Mouse (Mus musculus) hindbrain, embryonic 12.5 days (tissue): ENCODE results near the gene Prex1. TPM values are rescaled to one million over a fixed set of nuclear protein-coding genes. Genes with fewer than 3 reads are reported as not detected.
A peak's percentile ranks its signal among the peaks of the same experiment; 100 is the strongest.
"Not testable (repeated sequence)": the region's sequence is repeated elsewhere in the genome, so short reads cannot be mapped to it uniquely, and the experiment has no call there.

Experiments
- ATAC-seq: fragments of 200-750 bp; cut with Nextera tagmentation; 2 replicates; pipeline ENCODE4 v1.8.0; 2017; ENCODE audit warnings: moderate TSS enrichment; ENCODE audit not compliant: low FRiP score
- H3K27ac ChIP-seq: fragments of 300-500 bp; sonication (generic); 2 replicates; pipeline ENCODE4 v1.5.1; 2016; ENCODE audit warnings: mild to moderate bottlenecking
- H3K27me3 ChIP-seq: fragments of 300-500 bp; sonication (generic); 2 replicates; pipeline ENCODE4 v1.6.1; 2016; ENCODE audit warnings: mild to moderate bottlenecking
- H3K36me3 ChIP-seq: fragments of 300-500 bp; sonication (generic); 2 replicates; pipeline ENCODE4 v1.6.1; 2016; ENCODE audit warnings: mild to moderate bottlenecking
- H3K4me1 ChIP-seq: fragments of 300-500 bp; sonication (generic); 2 replicates; pipeline ENCODE4 v1.6.1; 2016
- H3K4me2 ChIP-seq: fragments of 300-500 bp; sonication (generic); replicated peaks from 2 replicates; pipeline ENCODE4 v1.6.1; 2016; ENCODE audit warnings: mild to moderate bottlenecking
- H3K4me3 ChIP-seq: fragments of 300-500 bp; sonication (generic); 2 replicates; pipeline ENCODE4 v1.5.1; 2016; ENCODE audit warnings: mild to moderate bottlenecking
- H3K9ac ChIP-seq: fragments of 300-500 bp; sonication (generic); 2 replicates; pipeline ENCODE4 v1.6.1; 2016; ENCODE audit warnings: mild to moderate bottlenecking, moderate library complexity
- H3K9me3 ChIP-seq: fragments of 300-500 bp; sonication (generic); replicated peaks from 2 replicates; pipeline ENCODE4 v1.6.1; 2016; ENCODE audit warnings: mild to moderate bottlenecking
- WGBS: fragments of 180-500 bp; shearing (Covaris S2); methylation state at CpG from one replicate; pipeline ENCODE4 v1.1.7; 2016; 5-methylcytosine and 5-hydroxymethylcytosine counted together
- polyA plus RNA-seq: library from polyadenylated mRNA; unstranded; fragments of >200 nt; fragmentation: Nextera tagmentation; extraction: Ambion mirVana; gene quantifications from 2 replicates; pipeline ENCODE4 v1.2.1, GENCODE M21; 2016

Prex1 gene
- polyA plus RNA-seq, 1 experiment from 2014 or later: 43.8 TPM

GRCm38 (mm10) chr2:166526204-166526603 lies 187.4 kb downstream of the Prex1 start:
- no peak overlapping the region for H3K27ac ChIP-seq
- ATAC-seq: no peak
- H3K4me2 ChIP-seq: no peak overlapping the region
- peaks cover 5% of the 10 kb centered on the region for H3K9me3 ChIP-seq
- H3K9ac ChIP-seq: no peak overlapping the region
- no peak overlapping the region for H3K4me3 ChIP-seq
- H3K36me3 ChIP-seq: no peaks in the 10 kb centered on the region
- peaks cover 14% of the 10 kb centered on the region; the same call in 1 of the 2 replicates for H3K27me3 ChIP-seq
- 88% methylated on average over 9 of the region's 9 CpGs for WGBS
- H3K4me1 ChIP-seq: peaks cover 12% of the 10 kb centered on the region; the same call in 1 of the 2 replicates

GRCm38 (mm10) chr2:166523156-166523890 lies 190.3 kb downstream of the Prex1 start:
- H3K4me1 ChIP-seq: peaks cover 16% of the 10 kb centered on the region; the same call in 1 of the 2 replicates
- no peak overlapping the region for H3K9ac ChIP-seq
- peaks cover 30% of the 10 kb centered on the region for H3K27me3 ChIP-seq
- H3K36me3 ChIP-seq: no peaks in the 10 kb centered on the region
- H3K27ac ChIP-seq: no peak overlapping the region
- H3K9me3 ChIP-seq: no peaks in the 10 kb centered on the region
- H3K4me3 ChIP-seq: no peak overlapping the region
- no peak overlapping the region for H3K4me2 ChIP-seq
- WGBS: 72% methylated on average over 10 of the region's 10 CpGs
- no peak for ATAC-seq

- H3K27ac ChIP-seq: no peak overlapping the region
- H3K9me3 ChIP-seq: no peaks in the 10 kb centered on the region
- H3K4me3 ChIP-seq: no peak overlapping the region
- H3K36me3 ChIP-seq: no peaks in the 10 kb centered on the region
- peaks cover 18% of the 10 kb centered on the region; the same call in 1 of the 2 replicates for H3K4me1 ChIP-seq
- WGBS: 89% methylated on average over 15 of the region's 15 CpGs
- no peak overlapping the region for H3K9ac ChIP-seq
- peaks cover 33% of the 10 kb centered on the region for H3K27me3 ChIP-seq
- ATAC-seq: no peak
- no peak overlapping the region for H3K4me2 ChIP-seq
Measured at GRCm38 (mm10) chr2:166522612-166523120, 191.0 kb downstream of the Prex1 start.

- Histone ChIP-seq H3K27ac (peak overlapping the region; percentile 23; the same call in 1 of the 2 replicates), H3K9me3 (no peaks in the 10 kb centered on the region), H3K36me3 (no peaks in the 10 kb centered on the region), H3K27me3 (peaks cover 33% of the 10 kb centered on the region), H3K4me3 (no peak overlapping the region), H3K9ac (no peak overlapping the region), H3K4me1 (peaks cover 23% of the 10 kb centered on the region), H3K4me2 (no peak overlapping the region)
- WGBS: 59% methylated on average over 16 of the region's 16 CpGs
- no peak for ATAC-seq
Measured at GRCm38 (mm10) chr2:166521878-166522611, 191.6 kb downstream of the Prex1 start.

GRCm38 (mm10) chr2:166521461-166521860 lies 192.2 kb downstream of the Prex1 start:
- H3K27ac ChIP-seq: no peak overlapping the region
- no peak overlapping the region for H3K4me2 ChIP-seq
- no peaks in the 10 kb centered on the region for H3K9me3 ChIP-seq
- peaks cover 28% of the 10 kb centered on the region for H3K4me1 ChIP-seq
- peaks cover 33% of the 10 kb centered on the region for H3K27me3 ChIP-seq
- ATAC-seq: no peak
- H3K9ac ChIP-seq: no peak overlapping the region
- H3K36me3 ChIP-seq: no peaks in the 10 kb centered on the region
- no peak overlapping the region for H3K4me3 ChIP-seq
- WGBS: 89% methylated on average over 5 of the region's 5 CpGs

- H3K9me3 ChIP-seq: no peaks in the 10 kb centered on the region
- 90% methylated on average over 12 of the region's 12 CpGs for WGBS
- no peak overlapping the region for H3K4me2 ChIP-seq
- H3K27ac ChIP-seq: no peak overlapping the region
- no peak for ATAC-seq
- H3K4me3 ChIP-seq: no peak overlapping the region
- H3K27me3 ChIP-seq: peaks cover 34% of the 10 kb centered on the region
- no peak overlapping the region for H3K9ac ChIP-seq
- peaks cover 31% of the 10 kb centered on the region for H3K4me1 ChIP-seq
- no peaks in the 10 kb centered on the region for H3K36me3 ChIP-seq
Measured at GRCm38 (mm10) chr2:166520536-166520935, 193.1 kb downstream of the Prex1 start.

- 9% methylated on average over 14 of the region's 17 CpGs for WGBS
- not testable (repeated sequence) for H3K4me3 ChIP-seq, H3K36me3 ChIP-seq, H3K9ac ChIP-seq, H3K9me3 ChIP-seq
- Histone ChIP-seq H3K27me3 (peaks cover 43% of the 10 kb centered on the region), H3K4me2 (peak overlapping the region; percentile 19), H3K4me1 (peaks cover 29% of the 10 kb centered on the region), H3K27ac (peak overlapping the region; percentile 52)
- peak; percentile 60; the same call in 1 of the 2 replicates for ATAC-seq
Measured at GRCm38 (mm10) chr2:166517392-166518174, 196.0 kb downstream of the Prex1 start.

- H3K9ac ChIP-seq: no peak overlapping the region
- no peaks in the 10 kb centered on the region for H3K36me3 ChIP-seq
- no peak overlapping the region for H3K4me3 ChIP-seq
- peaks cover 43% of the 10 kb centered on the region for H3K27me3 ChIP-seq
- peak overlapping the region; percentile 52 for H3K27ac ChIP-seq
- H3K4me2 ChIP-seq: peak overlapping the region; percentile 19
- 22% methylated on average over 6 of the region's 6 CpGs for WGBS
- no peak for ATAC-seq
- H3K9me3 ChIP-seq: no peaks in the 10 kb centered on the region
- H3K4me1 ChIP-seq: peaks cover 26% of the 10 kb centered on the region
Measured at GRCm38 (mm10) chr2:166516818-166517353, 196.7 kb downstream of the Prex1 start.

Other genes starting within 250 kb of the Prex1 start
- gene Trp53rkb, start 78.7 kb upstream of the Prex1 start, polyA plus RNA-seq: 8.9 and 10.0 TPM in 2 replicates
- 6.4 and 6.8 TPM in 2 replicates for gene Arfgef2, start 91.8 kb upstream of the Prex1 start, polyA plus RNA-seq
- gene Cse1l, start 192.2 kb upstream of the Prex1 start, polyA plus RNA-seq: 133 and 136 TPM in 2 replicates